Mouse (Mus musculus): ENCODE results near the gene Arl6. TPM values are rescaled to one million over a fixed set of nuclear protein-coding genes. Genes with fewer than 3 reads are reported as not detected.

Gene Arl6
- polyA plus RNA-seq, 1 experiment from 2014 or later = 42.0 TPM

Other genes with a start within 250 kb of the Arl6 start
- gene Gabrr3, start 232.1 kb downstream of the Arl6 start, polyA plus RNA-seq (2014; fragmentation: Nextera tagmentation; extraction: Ambion mirVana) = not detected in 2 replicates
- 33.5 and 41.9 TPM in 2 replicates for gene Riox2, start 167.6 kb downstream of the Arl6 start, polyA plus RNA-seq (2014; fragmentation: Nextera tagmentation; extraction: Ambion mirVana)
- gene Crybg3, start 38.4 kb downstream of the Arl6 start, polyA plus RNA-seq (2014; fragmentation: Nextera tagmentation; extraction: Ambion mirVana) = 11.8 and 12.7 TPM in 2 replicates